Mouse (Mus musculus) embryonic facial prominence, embryonic 13.5 days (tissue): ENCODE data around the gene Acer3. TPM values are rescaled to one million over a fixed set of nuclear protein-coding genes. Genes with fewer than 3 reads are reported as not detected.
A peak's percentile ranks its signal among the peaks of the same experiment; 100 is the strongest.
"Not testable (repeated sequence)": the region's sequence is repeated elsewhere in the genome, so short reads cannot be mapped to it uniquely, and the experiment has no call there.

Source experiments
- ATAC-seq: fragments of 200-750 bp; cut with Nextera tagmentation; 2 replicates; pipeline ENCODE4 v1.8.0; 2017; ENCODE audit warnings: low read depth; ENCODE audit not compliant: insufficient number of reproducible peaks, insufficient read depth, low FRiP score, low TSS enrichment
- H3K27ac ChIP-seq: fragments of 300-500 bp; sonication (generic); 2 replicates; pipeline ENCODE4 v1.5.1; 2015; ENCODE audit warnings: moderate library complexity, mild to moderate bottlenecking, inconsistent platforms
- H3K27me3 ChIP-seq: fragments of 300-500 bp; sonication (generic); 2 replicates; pipeline ENCODE4 v1.6.1; 2015; ENCODE audit warnings: mild to moderate bottlenecking, inconsistent platforms
- H3K36me3 ChIP-seq: fragments of 300-500 bp; sonication (generic); 2 replicates; pipeline ENCODE4 v1.6.1; 2015; ENCODE audit warnings: mild to moderate bottlenecking, inconsistent platforms
- H3K4me1 ChIP-seq: fragments of 300-500 bp; sonication (generic); 2 replicates; pipeline ENCODE4 v1.6.1; 2015; ENCODE audit warnings: inconsistent platforms
- H3K4me2 ChIP-seq: fragments of 300-500 bp; sonication (generic); 2 replicates; pipeline ENCODE4 v1.6.1; 2015; ENCODE audit warnings: moderate library complexity, mild to moderate bottlenecking, inconsistent platforms
- H3K4me3 ChIP-seq: fragments of 300-500 bp; sonication (generic); 2 replicates; pipeline ENCODE4 v1.5.1; 2015; ENCODE audit warnings: mild to moderate bottlenecking, inconsistent platforms
- H3K9ac ChIP-seq: fragments of 300-500 bp; sonication (generic); 2 replicates; pipeline ENCODE4 v1.6.1; 2015; ENCODE audit warnings: mild to moderate bottlenecking, inconsistent platforms
- H3K9me3 ChIP-seq: fragments of 300-500 bp; sonication (generic); 2 replicates; pipeline ENCODE4 v1.6.1; 2016; ENCODE audit warnings: inconsistent platforms
- WGBS: fragments of 180-500 bp; shearing (Covaris S2); methylation state at CpG from one replicate; pipeline ENCODE4 v1.1.7; 2015; ENCODE audit warnings: mixed read lengths; 5-methylcytosine and 5-hydroxymethylcytosine counted together
- polyA plus RNA-seq: library from polyadenylated mRNA; unstranded; fragments of >200 nt; fragmentation: Nextera tagmentation; extraction: Ambion mirVana; gene quantifications from 2 replicates; pipeline ENCODE4 v1.2.1, GENCODE M21; 2015

Gene Acer3
- polyA plus RNA-seq, 1 experiment from 2014 or later = 31.8 TPM

- H3K27ac ChIP-seq = no peak overlapping the region
- WGBS = 73% methylated on average over 2 of the region's 2 CpGs
- no peaks in the 10 kb centered on the region for H3K27me3 ChIP-seq
- H3K4me1 ChIP-seq = no peaks in the 10 kb centered on the region
- no peaks in the 10 kb centered on the region for H3K9me3 ChIP-seq
- no peak overlapping the region for H3K4me3 ChIP-seq
- H3K4me2 ChIP-seq = no peak overlapping the region
- no peak for ATAC-seq
- no peak overlapping the region for H3K9ac ChIP-seq
- no peaks in the 10 kb centered on the region for H3K36me3 ChIP-seq
Observed at GRCm38 (mm10) chr7:98315087-98315486, 5.9 kb downstream of the Acer3 start.

DNA sequence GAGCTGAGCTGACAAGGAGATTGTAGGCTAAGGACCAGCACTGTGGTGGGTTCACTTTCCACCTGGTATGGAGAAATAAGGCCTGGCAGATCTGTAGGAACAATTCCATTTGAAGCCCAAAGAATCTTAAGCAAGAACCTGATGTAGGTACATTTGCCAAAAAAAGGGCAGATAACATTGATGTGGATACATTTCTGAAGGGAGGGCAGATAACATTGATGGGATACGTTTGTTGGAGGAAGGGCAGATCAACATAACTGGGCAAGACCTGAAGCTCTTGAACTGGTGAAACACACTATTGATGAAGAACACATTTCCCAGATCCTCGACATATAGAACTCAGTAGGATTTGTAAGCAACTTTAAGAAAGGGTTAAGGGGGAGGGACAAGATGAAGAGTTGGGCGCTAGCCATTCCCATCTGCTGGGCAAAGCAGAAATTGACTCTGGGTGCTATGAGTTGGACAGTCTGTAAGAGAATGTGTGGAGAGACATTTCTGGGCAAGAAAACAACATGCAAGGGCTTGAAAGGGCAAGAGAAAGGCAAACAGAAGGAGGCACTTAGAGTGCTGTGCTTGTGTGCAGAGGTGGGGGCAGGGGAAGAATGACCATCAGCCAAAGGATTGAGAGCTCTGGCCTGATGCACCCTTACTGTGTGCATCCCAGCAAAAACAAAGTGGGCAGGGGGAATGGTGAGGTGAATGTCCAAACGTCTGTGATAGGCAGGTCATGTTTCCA, 8.7 kb downstream of the Acer3 start:
- WGBS = 49% methylated on average over 4 of the region's 4 CpGs
- no peak overlapping the region for H3K9ac ChIP-seq
- no peaks in the 10 kb centered on the region for H3K36me3 ChIP-seq
- no peak overlapping the region for H3K4me2 ChIP-seq
- no peak overlapping the region for H3K4me3 ChIP-seq
- peaks cover 9% of the 10 kb centered on the region; the same call in 1 of the 2 replicates for H3K4me1 ChIP-seq
- no peaks in the 10 kb centered on the region for H3K9me3 ChIP-seq
- H3K27me3 ChIP-seq = no peaks in the 10 kb centered on the region; the same call in 1 of the 2 replicates
- ATAC-seq = no peak
- no peak overlapping the region for H3K27ac ChIP-seq

- Histone ChIP-seq H3K36me3 (no peaks in the 10 kb centered on the region), H3K9me3 (no peaks in the 10 kb centered on the region), H3K4me3 (no peak overlapping the region), H3K27me3 (no peaks in the 10 kb centered on the region; the same call in 1 of the 2 replicates), H3K27ac (no peak overlapping the region), H3K9ac (no peak overlapping the region), H3K4me1 (peaks cover 9% of the 10 kb centered on the region; the same call in 1 of the 2 replicates), H3K4me2 (no peak overlapping the region)
- WGBS = 61% methylated on average over 6 of the region's 6 CpGs
- ATAC-seq = no peak
Observed at GRCm38 (mm10) chr7:98310266-98310665, 10.7 kb downstream of the Acer3 start.

GRCm38 (mm10) chr7:98309219-98310030, 11.6 kb downstream of the Acer3 start:
- peak overlapping the region; percentile 8; the same call in 1 of the 2 replicates for H3K27ac ChIP-seq
- no peaks in the 10 kb centered on the region for H3K9me3 ChIP-seq
- ATAC-seq = peak; percentile 99
- no peaks in the 10 kb centered on the region for H3K36me3 ChIP-seq
- peaks cover 9% of the 10 kb centered on the region; the same call in 1 of the 2 replicates for H3K4me1 ChIP-seq
- peak overlapping the region; percentile 82 for H3K4me2 ChIP-seq
- H3K27me3 ChIP-seq = no peaks in the 10 kb centered on the region; the same call in 1 of the 2 replicates
- under 1% methylated on average over 53 of the region's 53 CpGs for WGBS
- H3K4me3 ChIP-seq = peak overlapping the region; percentile 85
- peak overlapping the region; percentile 89 for H3K9ac ChIP-seq

DNA sequence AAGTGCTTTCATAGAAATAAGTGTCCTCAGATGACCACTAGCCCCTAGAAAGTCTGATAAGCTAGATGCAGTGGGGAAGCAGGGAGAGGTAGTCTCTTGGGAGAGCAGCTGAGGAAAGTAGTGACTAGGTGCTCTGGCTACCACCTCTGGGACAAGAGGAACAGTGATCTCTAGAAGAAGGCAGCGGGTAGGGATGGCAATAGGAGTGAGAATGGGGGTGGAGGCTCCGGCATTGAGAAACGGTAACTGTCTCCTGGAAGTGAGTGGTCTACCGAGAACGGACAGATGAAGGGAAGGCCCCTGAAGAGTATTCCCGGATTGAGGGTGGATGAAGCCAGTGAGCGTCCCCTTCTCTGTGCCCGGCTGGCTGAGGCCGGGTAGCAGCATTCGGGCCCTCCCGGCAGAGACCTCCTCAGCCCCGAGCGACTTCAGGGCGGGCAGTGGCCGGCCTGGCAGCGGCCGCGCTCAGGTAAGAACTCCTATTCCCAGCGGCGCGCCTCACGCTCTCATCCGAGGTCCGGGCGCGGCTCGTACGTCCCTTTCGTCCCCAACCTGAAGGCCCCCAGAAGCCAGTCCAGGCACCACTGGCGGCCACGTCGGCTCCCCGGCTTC, 12.3 kb downstream of the Acer3 start:
- H3K36me3 ChIP-seq = no peaks in the 10 kb centered on the region
- ATAC-seq = peak; percentile 60
- H3K27me3 ChIP-seq = no peaks in the 10 kb centered on the region; the same call in 1 of the 2 replicates
- peak overlapping the region; percentile 82 for H3K4me2 ChIP-seq
- peak overlapping the region; percentile 89 for H3K9ac ChIP-seq
- H3K9me3 ChIP-seq = no peaks in the 10 kb centered on the region
- H3K4me3 ChIP-seq = peak overlapping the region; percentile 85
- H3K4me1 ChIP-seq = peaks cover 9% of the 10 kb centered on the region; the same call in 1 of the 2 replicates
- WGBS = under 1% methylated on average over 29 of the region's 33 CpGs
- H3K27ac ChIP-seq = peak overlapping the region; percentile 8; the same call in 1 of the 2 replicates

DNA sequence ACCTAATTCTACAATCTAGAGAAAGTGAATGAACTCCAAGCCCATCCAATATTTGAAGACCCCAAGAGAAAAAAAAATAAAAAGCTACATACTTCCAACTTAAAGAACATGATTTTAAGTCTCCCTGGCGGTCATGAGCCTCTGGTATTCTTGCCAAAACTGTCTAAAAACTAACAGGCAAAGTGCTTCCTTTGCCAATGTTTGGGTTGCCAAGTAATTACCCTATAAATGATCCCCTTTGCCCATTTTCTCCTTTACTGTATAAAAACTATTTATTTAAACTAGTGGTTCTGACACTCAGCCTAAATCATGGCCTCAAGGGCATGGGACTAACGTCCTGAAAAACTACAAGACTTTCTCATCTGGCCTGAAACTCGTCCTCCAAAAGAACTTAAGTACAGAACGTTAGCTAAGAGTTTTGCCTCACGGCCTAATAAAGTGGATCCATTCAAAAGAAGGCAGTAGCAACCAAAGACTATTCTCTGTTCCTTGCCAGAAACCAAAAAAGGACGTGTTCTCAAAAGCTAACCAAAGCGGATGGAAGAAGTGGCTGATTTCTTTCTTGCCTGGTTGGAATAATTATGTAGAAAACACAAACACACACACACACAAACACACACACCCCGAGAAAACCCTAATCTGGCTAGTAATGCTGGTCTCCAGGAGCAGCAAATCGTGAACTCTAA, 12.9 kb downstream of the Acer3 start:
- peak overlapping the region; percentile 82 for H3K4me2 ChIP-seq
- WGBS = 41% methylated on average over 9 of the region's 9 CpGs
- peaks cover 9% of the 10 kb centered on the region; the same call in 1 of the 2 replicates for H3K4me1 ChIP-seq
- H3K36me3 ChIP-seq = no peaks in the 10 kb centered on the region
- peak overlapping the region; percentile 85 for H3K4me3 ChIP-seq
- no peaks in the 10 kb centered on the region; the same call in 1 of the 2 replicates for H3K27me3 ChIP-seq
- H3K9ac ChIP-seq = peak overlapping the region; percentile 89
- no peak for ATAC-seq
- no peaks in the 10 kb centered on the region for H3K9me3 ChIP-seq
- no peak overlapping the region for H3K27ac ChIP-seq

- H3K9ac ChIP-seq = no peak overlapping the region
- H3K27ac ChIP-seq = no peak overlapping the region
- no peaks in the 10 kb centered on the region for H3K36me3 ChIP-seq
- H3K4me2 ChIP-seq = no peak overlapping the region
- WGBS = 95% methylated on average over 2 of the region's 2 CpGs
- no peak overlapping the region for H3K4me3 ChIP-seq
- no peak for ATAC-seq
- H3K4me1 ChIP-seq = peaks cover 9% of the 10 kb centered on the region; the same call in 1 of the 2 replicates
- no peaks in the 10 kb centered on the region for H3K9me3 ChIP-seq
- H3K27me3 ChIP-seq = no peaks in the 10 kb centered on the region; the same call in 1 of the 2 replicates
Observed at GRCm38 (mm10) chr7:98307411-98307810, 13.6 kb downstream of the Acer3 start.

GRCm38 (mm10) chr7:98292901-98293300, 28.1 kb downstream of the Acer3 start:
- Histone ChIP-seq H3K36me3 (no peaks in the 10 kb centered on the region), H3K4me3 (no peak overlapping the region), H3K4me2 (no peak overlapping the region), H3K27ac (no peak overlapping the region), H3K4me1 (no peaks in the 10 kb centered on the region), H3K9me3 (no peaks in the 10 kb centered on the region), H3K9ac (no peak overlapping the region), H3K27me3 (no peaks in the 10 kb centered on the region)
- 96% methylated on average over 1 of the region's 1 CpGs for WGBS
- ATAC-seq = no peak

DNA sequence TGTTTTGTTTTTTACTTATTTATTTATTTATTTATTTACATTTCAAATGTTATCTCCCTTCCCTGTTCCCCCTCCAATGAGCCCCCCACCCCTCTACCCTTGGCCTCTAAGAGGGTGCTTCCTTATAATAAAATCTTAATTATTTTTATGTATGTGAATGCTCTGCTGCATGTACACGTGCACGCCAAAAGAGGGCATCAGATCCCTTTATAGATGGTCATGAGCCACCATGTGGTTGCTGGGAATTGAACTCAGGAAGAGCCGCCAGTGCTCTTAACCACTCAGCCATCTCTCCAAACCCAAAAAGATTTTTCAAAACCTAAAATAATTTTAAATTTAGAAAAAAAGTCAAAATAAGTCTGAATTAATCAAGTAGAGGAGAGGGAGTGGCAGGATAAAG, 31.4 kb downstream of the Acer3 start:
- no peak overlapping the region for H3K4me2 ChIP-seq
- H3K36me3 ChIP-seq = no peaks in the 10 kb centered on the region
- no peaks in the 10 kb centered on the region for H3K4me1 ChIP-seq
- H3K9me3 ChIP-seq = no peaks in the 10 kb centered on the region
- no peak overlapping the region for H3K4me3 ChIP-seq
- WGBS = 39% methylated on average over 3 of the region's 3 CpGs
- H3K27me3 ChIP-seq = no peaks in the 10 kb centered on the region
- H3K27ac ChIP-seq = no peak overlapping the region
- H3K9ac ChIP-seq = no peak overlapping the region
- no peak for ATAC-seq

DNA sequence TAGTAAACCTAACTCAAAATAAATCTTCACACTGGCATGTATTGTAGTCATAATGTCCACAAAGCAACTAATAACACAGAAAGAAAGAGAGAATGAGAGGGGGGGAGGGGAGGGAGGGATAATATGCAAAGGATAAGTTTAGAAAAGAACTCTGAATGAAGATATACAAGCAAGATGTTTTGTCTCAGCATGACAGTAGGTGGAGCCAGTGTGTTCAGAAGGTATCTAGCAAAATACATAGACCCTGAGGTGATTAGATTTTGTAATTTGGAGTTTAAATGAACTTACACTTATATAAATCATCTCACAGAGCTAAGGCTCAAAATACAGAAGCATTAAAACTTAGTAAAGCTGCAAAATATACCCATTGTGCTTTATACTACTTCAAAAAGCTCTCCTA, 44.7 kb downstream of the Acer3 start:
- Histone ChIP-seq H3K9ac (no peak overlapping the region), H3K9me3 (no peaks in the 10 kb centered on the region), H3K4me2 (no peak overlapping the region), H3K27me3 (no peaks in the 10 kb centered on the region), H3K4me3 (no peak overlapping the region), H3K36me3 (no peaks in the 10 kb centered on the region), H3K4me1 (no peaks in the 10 kb centered on the region), H3K27ac (no peak overlapping the region)
- ATAC-seq = no peak

DNA sequence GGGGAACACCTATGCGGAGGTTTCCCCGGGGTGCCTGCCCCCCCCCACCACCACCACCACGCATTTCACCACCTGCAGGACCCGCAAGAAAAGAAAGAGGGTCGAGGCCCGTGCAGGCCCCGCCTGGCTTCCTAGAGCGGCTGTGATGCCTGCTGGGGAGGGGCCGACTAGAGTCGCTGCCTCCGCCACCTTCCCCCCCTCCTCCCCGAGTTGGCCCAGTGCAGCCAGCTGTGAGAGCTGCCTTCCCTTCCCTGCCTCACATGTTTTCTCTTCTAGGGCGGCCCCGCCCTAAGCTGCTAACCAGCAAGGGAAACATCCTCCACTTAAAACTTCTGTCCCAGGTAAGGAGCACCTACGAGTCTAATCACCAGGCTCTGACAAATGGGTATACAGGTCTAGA, 52.8 kb downstream of the Acer3 start:
- H3K36me3 ChIP-seq, H3K9me3 ChIP-seq, H3K27me3 ChIP-seq, ATAC-seq, H3K27ac ChIP-seq, H3K9ac ChIP-seq, H3K4me1 ChIP-seq: not testable (repeated sequence)
- H3K4me3 ChIP-seq = peak overlapping the region; percentile 31
- peak overlapping the region; percentile 51 for H3K4me2 ChIP-seq
- 23% methylated on average over 14 of the region's 15 CpGs for WGBS
